Mouse (Mus musculus) R1 (cell line): Measurements from ENCODE around the gene Sez6l.

Experiments used
- DNase-seq: peaks from one replicate; pipeline ENCODE4 v3.0.0-alpha.2; 2018; ENCODE audit warnings: low read depth, low spot score

The Sez6l gene

GRCm38 (mm10) chr5:112533312-112534075 is 43.5 kb downstream of the Sez6l start:
- DNase-seq, result peak; percentile 31

GRCm38 (mm10) chr5:112532894-112533293 is 44.1 kb downstream of the Sez6l start:
- no peak for DNase-seq

- DNase-seq, result peak; percentile 82
Observed at GRCm38 (mm10) chr5:112532210-112532609, 44.8 kb downstream of the Sez6l start.

- DNase-seq, result no peak
Observed at GRCm38 (mm10) chr5:112531111-112531510, 45.9 kb downstream of the Sez6l start.

- no peak for DNase-seq
Observed at GRCm38 (mm10) chr5:112526936-112527335, 50.0 kb downstream of the Sez6l start.

- DNase-seq, result no peak
Observed at GRCm38 (mm10) chr5:112526435-112526834, 50.5 kb downstream of the Sez6l start.

- DNase-seq, result no peak
Observed at GRCm38 (mm10) chr5:112525980-112526379, 51.0 kb downstream of the Sez6l start.

GRCm38 (mm10) chr5:112525271-112525670 is 51.7 kb downstream of the Sez6l start:
- DNase-seq, result no peak

GRCm38 (mm10) chr5:112523796-112524195 is 53.2 kb downstream of the Sez6l start:
- peak; percentile 64 for DNase-seq

- DNase-seq, result peak; percentile 77
Observed at GRCm38 (mm10) chr5:112523331-112523730, 53.7 kb downstream of the Sez6l start.

- DNase-seq, result no peak
Observed at GRCm38 (mm10) chr5:112521703-112522527, 55.1 kb downstream of the Sez6l start.

GRCm38 (mm10) chr5:112520826-112521702 is 55.9 kb downstream of the Sez6l start:
- peak; percentile 69 for DNase-seq

GRCm38 (mm10) chr5:112518773-112519172 is 58.2 kb downstream of the Sez6l start:
- DNase-seq, result no peak

- DNase-seq, result no peak
Observed at GRCm38 (mm10) chr5:112517454-112517853, 59.5 kb downstream of the Sez6l start.

- peak; percentile 72 for DNase-seq
Observed at GRCm38 (mm10) chr5:112516527-112516926, 60.5 kb downstream of the Sez6l start.

GRCm38 (mm10) chr5:112510351-112510750 is 66.6 kb downstream of the Sez6l start:
- DNase-seq, result no peak

GRCm38 (mm10) chr5:112509916-112510315 is 67.1 kb downstream of the Sez6l start:
- peak; percentile 78 for DNase-seq

GRCm38 (mm10) chr5:112505595-112505994 is 71.4 kb downstream of the Sez6l start:
- DNase-seq, result no peak

- DNase-seq, result no peak
Observed at GRCm38 (mm10) chr5:112501384-112501783, 75.6 kb downstream of the Sez6l start.

- DNase-seq, result no peak
Observed at GRCm38 (mm10) chr5:112499918-112500682, 76.9 kb downstream of the Sez6l start.
